Mouse (Mus musculus) myocyte (in vitro differentiated cells): Measurements from ENCODE around the gene Csnk2b.

Source experiments
- MAX ChIP-seq: IDR thresholded peaks from one replicate; pipeline ENCODE4 v1.6.1; 2011; ENCODE audit warnings: low read depth, mild to moderate bottlenecking, control low read depth
- POLR2A ChIP-seq: IDR thresholded peaks from one replicate; pipeline ENCODE4 v1.6.1; 2011; ENCODE audit warnings: low read depth, mild to moderate bottlenecking, control low read depth, moderate library complexity; ENCODE audit not compliant: insufficient read length
- POLR2AphosphoS2 ChIP-seq: IDR thresholded peaks from one replicate; pipeline ENCODE4 v1.6.1; 2011; ENCODE audit warnings: low read depth, control low read depth; ENCODE audit not compliant: insufficient read length
- REST ChIP-seq: IDR thresholded peaks from one replicate; pipeline ENCODE4 v1.6.1; 2011; ENCODE audit warnings: mild to moderate bottlenecking, control low read depth, moderate library complexity; ENCODE audit not compliant: insufficient read depth, insufficient read length

DNA sequence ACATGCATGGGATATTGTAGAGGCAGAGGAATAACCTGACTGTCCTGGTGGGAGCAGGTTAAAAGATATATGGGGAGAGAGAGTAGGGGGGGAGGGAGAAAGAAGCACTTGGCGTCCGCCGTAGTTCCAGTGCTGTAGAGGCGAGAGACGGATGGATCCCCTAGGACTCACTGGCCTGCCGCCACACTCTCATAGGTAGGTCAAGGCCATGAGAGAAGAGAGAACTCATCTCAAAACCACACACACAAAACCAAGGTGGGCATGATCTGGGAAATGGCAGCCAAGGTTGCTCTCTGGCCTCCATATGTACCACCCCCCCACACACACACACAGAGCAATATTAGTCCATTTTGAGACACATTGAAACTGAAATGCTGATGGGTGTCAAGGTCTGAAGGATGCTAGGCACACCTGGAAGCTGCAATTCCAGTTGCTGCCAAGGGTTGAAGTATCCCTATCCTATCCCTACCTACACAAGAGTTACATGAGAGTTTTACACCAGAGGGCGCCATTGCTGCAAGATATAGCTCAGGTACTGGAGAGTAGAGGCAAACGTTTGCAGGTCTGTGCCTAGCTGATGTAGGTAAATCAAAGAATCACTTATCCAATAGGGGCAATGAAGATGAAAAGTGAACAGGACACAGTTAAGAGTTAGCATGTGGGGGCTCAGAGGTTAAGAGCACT is 44.6 kb upstream of the Csnk2b start:
- no peak for TF ChIP-seq POLR2AphosphoS2
- no peak for TF ChIP-seq MAX
- no peak for TF ChIP-seq POLR2A
- no peak for TF ChIP-seq REST
